Mouse (Mus musculus) embryo, embryonic 11 days (tissue): ENCODE measurements around the gene Klf1.

ENCODE experiments used
- DNase-seq: peaks from one replicate; pipeline ENCODE4 v3.0.0-alpha.2; 2015

Klf1 gene

DNA sequence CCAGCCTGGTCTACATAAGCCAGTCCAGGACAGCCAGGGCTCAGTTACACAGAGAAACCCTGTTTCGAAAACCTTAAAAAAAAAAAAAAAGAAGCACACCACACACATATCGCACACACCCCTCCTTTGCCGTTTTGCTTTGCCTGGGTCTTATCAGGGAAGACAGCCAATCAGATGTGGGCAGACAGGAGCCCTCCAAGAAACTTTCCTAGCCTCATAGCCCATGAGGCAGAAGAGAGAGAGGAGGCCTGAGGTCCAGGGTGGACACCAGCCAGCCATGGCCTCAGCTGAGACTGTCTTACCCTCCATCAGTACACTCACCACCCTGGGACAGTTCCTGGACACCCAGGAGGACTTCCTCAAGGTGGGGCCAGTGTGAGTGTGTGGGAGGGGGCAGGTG is at the start of gene Klf1:
TSS of gene Klf1 (plus strand) at position 177 of the 400 bp plus-strand sequence.
- DNase-seq = no peak

DNA sequence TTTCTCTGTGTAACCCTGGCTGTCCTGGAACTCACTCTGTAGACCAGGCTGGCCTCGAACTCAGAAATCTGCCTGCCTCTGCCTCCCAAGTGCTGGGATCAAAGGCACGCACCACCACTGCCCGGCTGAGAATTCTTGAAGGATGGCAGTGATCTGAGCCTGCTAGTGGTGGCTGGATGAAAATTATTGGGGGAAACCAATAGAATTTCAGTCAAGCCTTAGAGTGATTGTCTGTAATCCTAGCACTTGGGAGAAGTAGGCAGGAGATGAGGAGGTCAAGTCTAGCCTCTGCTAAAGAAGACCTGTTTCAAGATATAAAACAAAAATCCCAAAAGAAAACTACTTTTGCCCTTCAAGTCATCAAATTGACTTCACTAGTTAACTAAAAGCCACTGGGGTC is 45.3 kb upstream of the Klf1 start:
- DNase-seq = no peak

DNA sequence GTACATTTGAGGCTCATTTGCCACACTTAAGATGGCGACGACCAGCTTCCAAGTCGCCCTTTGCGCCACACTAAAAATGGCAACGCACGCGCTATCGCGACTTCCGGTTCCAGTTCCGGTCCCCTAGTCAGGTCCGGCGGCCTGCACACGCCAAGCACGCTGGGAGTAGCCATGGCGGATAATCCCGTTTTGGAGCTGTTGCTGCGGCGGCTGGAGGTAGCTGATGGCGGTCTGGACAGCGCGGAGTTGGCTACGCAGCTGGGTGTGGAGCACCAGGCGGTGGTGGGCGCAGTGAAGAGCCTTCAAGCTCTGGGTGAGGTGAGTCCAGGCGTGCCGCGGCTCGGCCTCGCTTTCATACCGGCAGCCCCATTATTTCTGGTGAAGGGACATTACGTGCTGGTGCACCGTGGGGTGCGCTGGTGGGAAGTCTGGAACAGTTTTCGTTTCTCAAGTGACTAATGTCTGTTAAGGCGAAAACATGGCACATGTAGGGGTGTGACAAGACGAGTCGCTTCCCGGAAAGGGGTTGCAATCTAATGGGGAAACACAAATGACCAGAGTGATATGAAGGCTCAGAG is 44.8 kb upstream of the Klf1 start, which contains the start of gene Farsa:
TSS of gene Farsa (plus strand) at position 126 of the 578 bp plus-strand sequence.
- peak; percentile 98 for DNase-seq

DNA sequence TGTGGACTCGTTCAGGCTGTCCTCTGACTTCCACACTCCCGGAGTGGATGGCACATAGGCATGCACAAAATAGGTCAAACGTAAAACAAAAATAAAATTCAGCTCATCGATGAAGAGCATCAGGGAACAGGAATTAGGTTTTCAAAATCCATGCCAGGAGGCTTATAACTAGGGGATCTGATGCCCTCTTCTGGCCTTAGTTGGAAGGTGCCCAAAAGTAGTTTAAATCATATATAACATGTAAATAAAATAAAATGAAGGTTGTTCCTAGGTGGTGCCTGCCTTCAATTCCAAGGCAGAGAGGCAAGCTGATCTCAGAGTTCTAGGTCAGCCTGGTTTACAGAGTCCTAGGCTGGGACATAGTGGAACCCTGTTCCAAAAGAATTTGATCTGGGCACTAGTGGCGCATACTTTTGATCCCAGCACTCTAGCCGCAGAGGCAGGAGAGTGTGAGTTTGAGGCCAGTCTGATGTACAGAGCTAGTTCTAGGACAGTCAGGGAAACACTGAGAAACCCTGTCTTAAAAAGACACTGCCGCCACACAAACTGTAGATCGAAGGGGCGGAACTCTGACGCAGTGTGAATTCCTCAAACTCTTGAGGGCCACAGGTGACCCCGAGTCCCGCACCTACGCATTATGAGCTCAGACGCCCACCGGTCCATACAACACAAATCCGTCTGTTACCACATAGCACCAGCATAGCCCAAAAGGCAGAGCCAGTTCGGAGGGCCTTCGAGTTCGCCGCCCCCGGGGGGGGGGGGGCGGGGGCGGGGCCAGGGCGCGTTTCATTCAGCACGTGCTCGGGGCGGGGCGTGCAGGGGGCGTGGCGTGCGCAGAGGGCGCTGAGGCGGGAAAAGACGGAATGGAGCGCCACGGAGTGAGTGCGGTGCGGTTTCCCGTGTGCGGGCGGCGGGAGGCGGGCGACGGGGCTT is 30.1 kb upstream of the Klf1 start, which contains the start of gene Syce2:
TSS of gene Syce2 (plus strand) at position 736 of the 933 bp plus-strand sequence.
- DNase-seq = peak; percentile 81

DNA sequence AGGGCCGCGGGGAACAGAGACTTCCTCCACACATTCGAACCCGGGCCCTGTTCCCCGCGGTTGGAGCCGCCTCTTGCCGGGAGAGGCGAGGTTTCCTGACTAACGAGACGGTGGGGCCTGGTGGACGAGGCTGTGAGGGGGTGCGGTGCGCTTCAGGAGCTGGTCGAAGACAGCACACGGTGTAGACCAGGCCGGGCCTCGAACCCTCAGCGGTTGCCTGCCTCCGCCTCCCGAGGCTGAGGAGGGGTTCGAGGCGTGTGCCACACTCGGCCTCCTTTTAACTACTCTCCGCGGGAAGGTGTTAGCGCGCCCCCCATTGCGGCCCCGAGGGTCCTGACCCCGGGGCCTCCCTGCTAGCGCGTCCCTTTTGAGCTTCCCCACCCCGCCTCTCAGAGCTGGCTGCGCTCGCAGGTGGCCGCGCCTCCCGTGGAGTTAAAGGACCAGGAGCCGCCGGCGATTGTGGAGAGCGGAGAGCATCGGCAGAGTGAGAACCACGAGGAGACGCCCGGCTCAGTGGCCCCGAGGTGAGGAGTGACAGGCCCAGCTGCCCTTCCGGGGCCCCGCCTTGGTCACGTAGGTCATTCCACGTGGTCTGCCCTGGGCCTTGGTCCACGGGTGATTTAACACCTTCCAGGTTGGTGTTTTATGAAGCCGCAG is 29.3 kb upstream of the Klf1 start:
- peak; percentile 59 for DNase-seq

DNA sequence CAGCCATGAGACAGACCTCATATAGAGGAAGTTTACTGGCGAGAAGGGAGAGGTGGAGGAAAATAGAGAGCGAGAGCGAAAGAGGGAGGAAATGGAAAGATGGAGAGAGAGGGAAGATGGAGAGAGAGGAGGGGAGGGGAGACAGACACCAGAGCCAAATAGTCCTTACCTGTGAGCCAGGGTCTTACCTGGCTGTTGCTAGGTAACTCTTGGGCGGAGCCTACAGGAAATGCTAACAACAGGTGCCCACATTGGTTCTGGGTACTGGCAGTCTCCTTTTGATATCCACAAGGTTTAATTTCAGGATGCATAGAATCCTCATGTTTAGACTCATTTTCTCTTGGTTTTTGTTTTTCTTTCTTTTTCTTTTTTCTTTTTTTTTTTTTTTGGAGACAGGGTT is 28.7 kb upstream of the Klf1 start:
- no peak for DNase-seq

DNA sequence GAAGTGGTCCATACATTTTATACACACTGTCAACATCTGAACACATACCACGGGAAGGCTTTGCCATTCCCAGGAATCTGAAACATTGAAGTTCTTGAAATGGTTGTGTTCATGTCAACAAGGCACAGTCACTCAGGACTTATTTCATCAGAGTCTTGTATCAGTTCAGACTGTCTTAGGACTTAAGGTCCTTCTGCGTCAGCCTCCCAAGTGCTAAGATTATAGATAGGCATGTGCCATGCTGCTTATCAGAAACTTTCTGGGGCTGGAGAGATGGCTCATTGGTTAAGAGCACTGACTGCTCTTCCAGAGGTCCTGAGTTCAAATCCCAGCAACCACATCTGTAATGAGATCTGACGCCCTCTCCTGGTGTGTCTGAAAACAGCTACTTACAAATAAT is 27.4 kb upstream of the Klf1 start:
- no peak for DNase-seq

DNA sequence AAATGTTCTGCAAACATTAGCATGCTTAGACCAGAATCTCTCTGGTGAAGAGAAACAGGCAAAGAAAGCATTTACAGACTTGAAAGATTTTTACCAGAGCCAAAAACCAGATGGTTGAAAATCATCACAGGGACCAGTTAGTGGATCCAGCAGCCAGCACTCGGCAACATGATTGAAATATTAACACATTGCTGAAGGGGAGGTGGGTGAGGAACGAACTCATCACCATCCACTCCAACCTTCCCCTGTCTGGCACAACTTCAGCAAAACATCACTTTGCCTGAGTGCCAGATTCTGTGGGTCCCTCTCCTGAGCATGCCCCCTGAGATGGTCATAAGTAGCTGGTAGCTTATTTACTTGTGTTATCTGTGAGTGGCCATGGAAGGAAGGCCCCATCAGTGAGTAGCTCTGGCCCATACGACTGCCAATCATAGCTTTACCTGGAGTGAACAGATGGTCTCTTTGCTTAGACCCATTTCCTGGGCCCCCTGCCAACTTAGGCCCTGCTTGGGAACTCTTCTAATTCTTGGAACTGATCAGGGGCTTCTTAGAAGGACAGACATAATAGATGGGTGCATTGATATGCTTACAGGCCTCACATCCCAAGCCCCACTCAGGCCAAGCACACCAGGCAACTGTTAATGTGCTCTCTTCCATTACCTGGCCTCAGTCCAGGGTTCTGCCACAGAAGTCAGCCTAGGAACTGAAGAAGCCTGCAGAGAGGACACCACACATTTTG is 24.3 kb upstream of the Klf1 start:
- DNase-seq = no peak

DNA sequence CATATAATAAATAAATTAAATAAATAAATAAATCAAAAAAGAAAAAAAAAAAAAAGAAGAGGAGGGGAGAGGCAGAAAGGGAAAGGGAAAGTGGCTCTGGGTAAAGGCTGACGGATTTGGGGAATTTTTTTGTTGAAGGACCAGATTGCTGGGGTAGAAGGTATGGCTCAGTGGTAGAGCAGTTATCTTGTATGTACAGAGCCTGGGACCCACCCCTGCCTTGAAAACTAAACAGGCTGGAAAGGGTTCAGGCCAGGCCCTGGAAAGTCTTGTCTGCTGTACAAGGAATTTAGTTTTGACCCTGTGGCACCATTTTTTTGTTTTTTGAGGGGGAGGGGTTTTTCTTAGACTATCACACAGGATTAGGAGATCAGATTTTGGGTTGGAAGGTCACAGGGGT is 22.8 kb upstream of the Klf1 start:
- DNase-seq = no peak

DNA sequence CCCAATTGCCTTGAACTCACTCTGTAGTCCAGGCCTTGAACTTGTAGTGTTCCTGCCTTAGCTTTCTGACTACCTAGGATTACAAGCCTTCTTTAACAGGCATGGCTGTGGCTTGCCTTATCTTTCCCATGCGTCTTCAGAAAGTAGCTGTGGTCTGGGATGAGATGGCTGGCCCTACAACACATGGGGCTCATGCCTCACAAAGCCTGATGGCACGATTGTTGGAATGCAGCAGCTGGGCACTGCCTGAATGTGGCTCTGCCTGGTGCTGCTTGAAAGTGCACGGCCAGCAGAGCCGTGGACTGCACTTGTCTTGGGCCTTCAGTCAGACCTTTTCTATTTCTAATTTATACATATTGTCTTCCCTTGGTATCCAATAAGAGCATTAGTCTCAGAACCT is 17.0 kb upstream of the Klf1 start:
- DNase-seq = no peak

DNA sequence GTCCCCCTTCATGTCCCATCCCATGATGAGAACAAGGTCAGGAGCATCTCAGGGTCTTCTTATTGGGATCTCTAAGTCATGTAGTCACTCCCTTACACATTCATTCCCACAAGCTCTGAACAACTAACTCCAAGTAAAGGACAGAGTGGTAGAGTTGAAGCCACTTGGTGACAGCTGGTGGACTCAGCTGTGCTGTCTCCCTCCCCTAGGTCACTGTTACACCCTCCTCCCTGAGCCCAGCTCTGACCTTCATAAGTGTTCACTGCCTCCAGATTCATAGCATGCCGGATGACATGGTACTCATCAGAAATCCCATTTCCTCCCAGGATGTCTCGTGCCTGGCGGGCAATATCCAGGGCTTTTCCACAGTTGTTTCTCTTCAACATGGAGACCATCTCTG is 13.4 kb upstream of the Klf1 start:
- DNase-seq = no peak

DNA sequence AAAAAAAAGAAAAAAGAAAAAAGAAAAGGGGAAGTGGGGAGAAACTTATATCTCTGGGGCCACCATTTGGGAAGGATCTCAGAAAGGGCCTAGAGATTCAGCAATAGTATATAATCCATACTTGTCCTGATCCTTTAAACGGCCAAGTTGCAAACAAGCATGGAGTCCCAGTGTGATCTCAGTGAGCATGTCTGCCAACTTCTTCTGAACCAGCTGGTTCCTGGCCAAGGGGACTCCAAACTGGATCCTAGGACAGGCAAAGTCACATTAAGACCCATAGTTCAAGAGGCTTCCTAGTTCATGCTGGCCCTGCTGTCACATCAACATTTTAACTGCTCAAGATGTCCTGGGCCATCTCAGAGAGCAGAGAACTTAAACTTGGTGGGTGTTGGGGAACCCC is 12.6 kb upstream of the Klf1 start:
- DNase-seq = no peak

DNA sequence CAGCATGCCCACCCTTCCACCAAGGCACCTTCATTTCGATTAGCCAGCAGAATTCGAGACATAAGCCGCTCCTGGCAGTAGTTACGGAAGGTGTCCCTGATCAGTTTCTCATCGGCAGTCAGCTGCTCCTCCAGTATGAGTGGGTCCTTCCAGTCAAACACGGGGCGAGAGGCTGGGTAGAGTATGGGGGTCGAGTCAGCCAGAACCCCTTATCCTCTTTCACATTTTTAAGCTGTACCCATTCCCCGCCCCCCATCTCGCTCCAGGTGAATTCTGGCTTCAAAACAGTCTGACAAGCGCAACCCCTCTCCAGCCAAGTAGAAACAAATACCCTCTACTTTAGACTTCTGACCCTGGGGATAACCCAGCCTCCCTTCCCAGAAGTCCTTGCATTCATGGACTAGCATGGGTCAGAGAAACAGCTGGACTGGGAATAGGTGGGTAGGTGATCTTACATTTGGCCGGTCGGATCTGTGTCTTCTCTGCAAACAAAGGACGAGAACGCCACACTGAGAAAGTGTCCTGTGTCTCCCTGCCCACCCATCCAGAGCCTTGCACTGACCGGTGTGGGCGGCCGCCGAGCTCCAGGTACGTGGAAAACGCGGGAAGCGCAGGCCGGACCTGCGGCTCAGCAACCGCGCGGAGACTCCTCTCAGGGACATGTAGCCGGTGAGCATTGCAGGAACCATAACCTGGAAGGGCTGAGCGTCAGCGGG is 8.6 kb upstream of the Klf1 start:
- no peak for DNase-seq

DNA sequence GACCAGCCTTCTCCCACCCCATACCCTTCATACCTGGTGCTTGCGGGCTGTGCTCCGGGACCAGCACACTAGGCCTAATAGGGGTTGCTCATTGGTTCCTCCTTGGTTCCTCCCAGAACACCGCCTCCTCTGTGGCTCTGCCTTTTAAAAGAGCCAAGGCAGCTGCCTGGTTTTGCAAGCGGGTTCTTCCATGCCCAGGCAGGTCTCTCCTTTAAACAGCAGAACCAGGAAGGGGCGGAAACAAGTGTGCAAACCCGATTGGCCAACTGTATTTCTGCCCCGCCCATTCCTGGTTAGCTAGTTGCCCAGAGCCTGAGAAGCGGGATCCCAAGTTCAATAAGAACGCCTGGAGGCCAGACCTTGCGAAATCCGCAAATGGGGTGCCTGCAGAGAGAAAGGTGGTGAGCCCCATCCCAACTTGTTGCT is 8.0 kb upstream of the Klf1 start, which contains the start of gene Gcdh:
TSS of gene Gcdh (minus strand) at position 213 of the 426 bp plus-strand sequence.
- DNase-seq = peak; percentile 96

DNA sequence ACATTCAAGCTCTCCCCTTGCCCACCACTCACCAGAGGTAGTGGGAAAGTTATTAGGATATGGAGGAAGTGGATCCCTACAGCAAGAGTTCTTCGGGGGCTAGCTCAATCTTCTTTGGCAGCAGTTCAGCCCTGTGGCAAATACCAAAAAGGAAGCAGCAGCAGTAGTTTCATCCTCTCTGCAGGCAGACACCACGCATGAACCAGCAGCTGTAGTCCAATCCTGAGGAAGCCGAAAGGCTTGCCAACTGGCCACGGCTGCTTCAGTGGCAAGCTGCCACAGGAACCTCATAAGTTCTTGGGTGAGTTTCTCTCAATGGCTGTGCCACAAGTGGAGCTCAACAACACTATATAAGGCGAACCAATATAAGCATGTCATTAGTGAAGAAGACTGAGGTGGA is 5.8 kb upstream of the Klf1 start:
- DNase-seq = no peak

DNA sequence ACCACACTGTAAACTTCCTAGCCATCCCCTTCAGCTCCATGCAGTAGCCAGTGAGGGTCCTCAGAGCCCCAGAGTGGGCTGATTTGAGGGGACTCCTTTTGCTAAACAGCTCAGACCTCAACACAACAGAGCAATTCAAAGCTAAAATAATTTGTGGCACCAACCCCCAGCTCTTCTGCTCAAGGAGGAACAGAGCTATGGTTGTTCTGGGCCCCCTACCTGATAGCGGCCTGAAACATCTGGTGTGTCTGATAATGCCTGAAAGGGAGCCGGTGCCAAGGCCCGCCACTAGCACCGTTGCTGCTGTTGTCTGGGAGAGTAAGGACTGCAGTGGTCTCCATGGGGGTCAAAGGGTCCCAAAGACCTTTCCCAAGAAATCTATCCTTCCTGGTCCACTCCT is 657 bp upstream of the Klf1 start:
- no peak for DNase-seq

DNA sequence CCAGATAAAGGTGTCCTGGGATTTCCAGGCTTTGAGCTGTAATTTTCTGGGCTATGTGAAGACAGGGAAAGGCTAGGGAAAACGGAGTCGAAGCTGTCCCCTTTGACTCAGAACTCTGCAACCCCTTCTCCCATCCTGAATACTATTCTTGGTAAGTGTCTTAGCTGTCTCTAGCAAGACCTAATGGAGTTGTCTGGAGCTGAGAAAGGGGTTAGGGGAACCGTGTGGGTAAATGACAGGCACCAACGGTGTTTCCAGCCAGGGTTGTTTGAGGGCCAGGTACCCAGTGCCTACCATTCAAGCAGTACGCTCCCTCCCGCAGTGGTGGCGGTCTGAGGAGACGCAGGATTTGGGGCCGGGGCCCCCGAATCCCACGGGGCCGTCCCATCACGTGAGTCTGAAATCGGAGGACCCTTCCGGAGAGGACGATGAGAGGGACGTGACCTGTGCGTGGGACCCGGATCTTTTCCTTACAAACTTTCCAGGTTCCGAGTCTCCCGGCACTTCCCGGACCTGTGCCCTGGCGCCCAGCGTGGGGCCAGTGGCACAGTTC is 715 bp downstream of the Klf1 start:
- DNase-seq = peak; percentile 57

DNA sequence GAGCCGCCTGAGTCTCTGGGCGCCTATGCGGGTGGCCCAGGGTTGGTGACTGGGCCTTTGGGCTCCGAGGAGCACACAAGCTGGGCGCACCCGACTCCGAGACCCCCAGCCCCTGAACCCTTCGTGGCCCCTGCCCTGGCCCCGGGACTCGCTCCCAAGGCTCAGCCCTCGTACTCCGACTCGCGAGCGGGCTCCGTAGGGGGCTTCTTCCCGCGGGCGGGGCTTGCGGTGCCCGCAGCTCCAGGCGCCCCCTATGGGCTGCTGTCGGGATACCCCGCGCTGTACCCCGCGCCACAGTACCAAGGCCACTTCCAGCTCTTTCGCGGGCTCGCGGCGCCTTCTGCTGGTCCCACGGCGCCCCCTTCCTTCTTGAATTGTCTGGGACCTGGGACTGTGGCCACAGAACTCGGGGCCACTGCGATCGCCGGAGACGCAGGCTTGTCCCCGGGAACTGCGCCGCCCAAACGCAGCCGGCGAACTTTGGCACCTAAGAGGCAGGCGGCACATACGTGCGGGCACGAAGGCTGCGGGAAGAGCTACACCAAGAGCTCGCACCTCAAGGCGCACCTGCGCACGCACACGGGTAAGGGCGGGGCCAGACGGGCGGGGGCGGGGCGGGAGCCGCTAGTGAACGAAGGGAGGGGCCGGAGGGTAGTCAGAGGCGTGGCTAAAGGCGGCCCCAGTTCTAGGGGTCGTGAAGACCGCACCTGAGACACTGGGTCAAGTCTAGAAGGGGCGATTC is 1.4 kb downstream of the Klf1 start:
- peak; percentile 93 for DNase-seq

DNA sequence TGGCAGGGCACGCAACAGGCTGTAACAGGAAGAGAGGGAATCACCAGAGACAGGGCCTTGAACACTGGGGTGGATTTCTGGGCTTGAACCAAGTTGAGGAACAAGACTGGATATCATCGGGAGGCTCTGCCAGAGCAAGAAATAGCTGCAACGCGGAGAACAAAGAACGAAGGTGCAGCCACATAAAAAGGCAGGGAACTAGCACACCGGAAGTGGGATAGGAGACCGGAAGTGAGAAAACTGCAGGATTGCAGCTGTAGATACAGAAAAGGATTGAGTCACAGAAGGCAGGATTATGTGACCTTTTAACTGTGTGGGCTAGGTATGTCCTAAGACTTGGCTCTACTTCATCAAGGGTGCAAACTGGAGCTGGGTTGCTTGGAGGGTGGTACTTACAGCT is 2.6 kb downstream of the Klf1 start:
- DNase-seq = no peak

DNA sequence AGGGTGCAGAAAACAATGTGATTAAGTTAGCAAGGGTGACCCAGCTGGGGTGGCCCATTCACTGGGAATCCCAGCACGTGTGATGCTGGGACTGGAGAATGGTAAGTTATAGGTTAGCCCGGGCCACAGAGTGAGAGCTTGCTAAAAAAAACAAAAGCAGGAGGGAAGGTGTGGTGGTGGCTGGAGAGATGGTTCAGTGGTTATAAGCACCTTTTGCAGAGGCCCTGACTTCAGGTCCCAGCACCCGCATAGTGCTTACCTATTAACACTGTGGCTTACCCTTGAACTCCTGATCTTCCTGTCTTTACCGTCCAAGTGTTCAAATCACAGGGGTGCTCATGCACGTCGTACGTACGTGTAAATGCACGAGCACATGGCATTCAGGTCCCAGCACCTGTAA is 5.3 kb downstream of the Klf1 start:
- DNase-seq = no peak

DNA sequence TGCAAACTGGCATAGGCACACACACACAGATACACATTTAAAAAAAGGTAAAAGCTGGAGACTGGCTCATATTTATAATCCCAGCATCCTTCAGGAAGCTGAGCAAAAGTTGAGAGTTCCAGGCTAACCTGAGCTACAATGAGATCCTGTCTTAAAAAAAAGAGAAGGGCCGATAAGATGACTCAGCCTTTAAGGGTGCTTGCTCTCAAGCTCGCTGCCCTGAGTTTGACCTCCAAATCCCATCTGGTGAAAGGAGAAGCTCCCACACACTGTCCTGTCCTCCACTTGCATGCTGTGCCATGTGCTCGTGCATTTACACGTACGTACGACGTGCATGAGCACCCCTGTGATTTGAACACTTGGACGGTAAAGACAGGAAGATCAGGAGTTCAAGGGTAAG is 5.8 kb downstream of the Klf1 start:
- no peak for DNase-seq
